Mouse (Mus musculus) R1 (cell line): ENCODE results near the gene Pbp2.

Experiments used
- DNase-seq: peaks from one replicate; pipeline ENCODE4 v3.0.0-alpha.2; 2018; ENCODE audit warnings: low read depth, low spot score

Pbp2 gene

GRCm38 (mm10) chr6:135260435-135260834 lies 49.8 kb downstream of the Pbp2 start:
- DNase-seq = peak; percentile 86
